Mouse (Mus musculus) adrenal gland, postnatal 4 days (tissue): ENCODE measurements around the gene Nipbl. TPM values are rescaled to one million over a fixed set of nuclear protein-coding genes. Genes with fewer than 3 reads are reported as not detected.
A peak's percentile ranks its signal among the peaks of the same experiment; 100 is the strongest.
"Not testable (repeated sequence)": the region's sequence is repeated elsewhere in the genome, so short reads cannot be mapped to it uniquely, and the experiment has no call there.

Experiments used
- DNase-seq, 2 experiments: peaks; one replicate each; pipeline ENCODE4 v3.0.0; 2021 to 2022; ENCODE audit warnings: low spot score in 2 of 2, mixed read lengths in 2 of 2
- long read RNA-seq, 2 experiments: library from polyadenylated mRNA; stranded (forward); transcript quantifications; one replicate each; pipeline ENCODE4 v2.0.0; 2021
- total RNA-seq, 2 experiments: library from RNA; stranded (reverse); gene quantifications; 2 replicates each; pipeline ENCODE4 v1.2.3; 2021

The Nipbl gene
- total RNA-seq: 10 to 100 TPM; 51.5 to 53.9 TPM
- long read RNA-seq, experiment 1, partial matches to known transcripts: 3 of 4 reads
- long read RNA-seq, experiment 1, other reads (novel, unspliced or antisense): 1 of 4 reads
- long read RNA-seq, experiment 2, partial matches to known transcripts: 13 of 18 reads
- long read RNA-seq, experiment 2, other reads (novel, unspliced or antisense): 5 of 18 reads

- DNase-seq: peak; percentile 73 to 77
Measured at GRCm38 (mm10) chr15:8443926-8444889, at the start of gene Nipbl. TSS of gene Nipbl (minus strand) at chr15:8444463.

- no peak for DNase-seq
Measured at GRCm38 (mm10) chr15:8485261-8485660, 41.0 kb upstream of the Nipbl start.

GRCm38 (mm10) chr15:8469006-8469575 is 24.8 kb upstream of the Nipbl start:
- no peak for DNase-seq

- DNase-seq: no peak
Measured at GRCm38 (mm10) chr15:8463521-8463920, 19.3 kb upstream of the Nipbl start.

GRCm38 (mm10) chr15:8462780-8463179 is 18.5 kb upstream of the Nipbl start:
- DNase-seq: no peak

GRCm38 (mm10) chr15:8460871-8461270 is 16.6 kb upstream of the Nipbl start:
- DNase-seq: no peak

GRCm38 (mm10) chr15:8459979-8460378 is 15.7 kb upstream of the Nipbl start:
- DNase-seq: no peak

- DNase-seq: not testable (repeated sequence)
Measured at GRCm38 (mm10) chr15:8456223-8456622, 12.0 kb upstream of the Nipbl start.

GRCm38 (mm10) chr15:8455486-8455885 is 11.2 kb upstream of the Nipbl start:
- no peak for DNase-seq

- no peak for DNase-seq
Measured at GRCm38 (mm10) chr15:8451071-8451470, 6.8 kb upstream of the Nipbl start.

- no peak for DNase-seq
Measured at GRCm38 (mm10) chr15:8447193-8447767, 3.0 kb upstream of the Nipbl start.

GRCm38 (mm10) chr15:8446435-8446834 is 2.2 kb upstream of the Nipbl start:
- peak in 1 of 2 experiments; percentile 19 for DNase-seq

GRCm38 (mm10) chr15:8445951-8446419 is 1.7 kb upstream of the Nipbl start:
- DNase-seq: peak in 1 of 2 experiments; percentile 3

GRCm38 (mm10) chr15:8444890-8445597 is 781 bp upstream of the Nipbl start:
- peak; percentile 53 to 62 for DNase-seq

- peak; percentile 18 to 20 for DNase-seq
Measured at GRCm38 (mm10) chr15:8443168-8443925, 916 bp downstream of the Nipbl start.

GRCm38 (mm10) chr15:8442761-8443160 is 1.5 kb downstream of the Nipbl start:
- no peak for DNase-seq

GRCm38 (mm10) chr15:8442156-8442555 is 2.1 kb downstream of the Nipbl start:
- no peak for DNase-seq

- DNase-seq: no peak
Measured at GRCm38 (mm10) chr15:8433239-8433947, 10.9 kb downstream of the Nipbl start.

- no peak for DNase-seq
Measured at GRCm38 (mm10) chr15:8432534-8432933, 11.7 kb downstream of the Nipbl start.
